Mouse (Mus musculus) gastrocnemius, postnatal 4 days (tissue): ENCODE results near the gene Gm266. TPM values are rescaled to one million over a fixed set of nuclear protein-coding genes. Genes with fewer than 3 reads are reported as not detected.

ENCODE experiments used
- DNase-seq, 2 experiments: peaks; one replicate each; pipeline ENCODE4 v3.0.0; 2021 to 2022; ENCODE audit warnings: low spot score in 2 of 2, mixed read lengths in 2 of 2
- total RNA-seq, 2 experiments: library from RNA; stranded (reverse); gene quantifications; 2 replicates each; pipeline ENCODE4 v1.2.3; 2021

The Gm266 gene
- total RNA-seq, 2 experiments from 2014 or later = 6.9 to 7.5 TPM

DNA sequence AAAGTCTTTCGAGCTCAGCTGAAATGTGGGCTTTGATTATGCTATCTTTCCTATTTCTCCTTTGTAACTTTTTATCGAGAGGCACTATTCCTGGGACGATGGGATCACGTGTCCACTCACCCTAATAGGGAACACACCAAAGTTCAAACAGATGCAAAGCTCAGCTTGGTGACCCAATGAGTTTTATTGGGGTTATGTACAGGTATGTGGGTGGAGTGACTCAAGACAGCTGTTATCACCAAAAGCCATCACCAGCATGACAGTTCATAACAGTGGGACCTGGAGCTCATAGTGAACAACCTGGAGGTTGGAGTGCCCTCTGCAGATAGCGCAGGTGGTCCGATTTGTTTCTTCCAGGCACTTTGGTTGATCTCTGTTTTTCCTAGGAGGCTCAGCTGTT, 46.8 kb downstream of the Gm266 start:
- DNase-seq = no peak

DNA sequence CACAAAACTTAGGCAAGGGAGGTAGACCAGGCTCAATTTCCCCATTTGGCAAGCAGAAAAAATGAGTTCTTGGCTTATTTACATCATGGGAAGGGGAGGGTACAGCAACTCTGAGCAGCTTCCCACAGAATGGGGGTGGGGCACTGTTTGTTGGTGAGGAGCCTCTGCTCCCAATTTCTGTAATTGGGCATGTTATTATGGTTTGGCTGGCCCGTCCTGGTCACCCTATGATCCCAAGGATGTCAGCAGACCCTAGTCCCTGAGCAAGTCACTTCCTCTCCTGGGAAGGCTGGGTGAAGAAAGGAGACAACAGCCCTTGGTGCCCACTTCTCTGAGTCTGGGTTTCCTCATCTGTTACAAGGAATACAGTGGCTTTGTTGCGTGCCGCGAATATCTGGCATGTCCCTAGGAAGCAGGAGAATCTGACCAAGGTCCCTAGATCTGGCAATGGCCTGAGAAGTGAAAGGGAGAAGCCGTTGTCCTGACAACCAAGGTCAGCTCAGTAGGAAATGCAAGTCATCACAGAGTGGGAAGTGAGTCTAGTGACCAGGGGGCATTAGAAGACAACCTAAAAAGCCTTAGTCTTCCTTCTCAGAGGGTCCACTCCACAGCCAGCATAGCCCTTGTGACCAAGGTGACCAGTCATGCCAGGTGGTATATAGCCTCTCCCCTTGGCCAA, 48.3 kb downstream of the Gm266 start:
- no peak for DNase-seq

DNA sequence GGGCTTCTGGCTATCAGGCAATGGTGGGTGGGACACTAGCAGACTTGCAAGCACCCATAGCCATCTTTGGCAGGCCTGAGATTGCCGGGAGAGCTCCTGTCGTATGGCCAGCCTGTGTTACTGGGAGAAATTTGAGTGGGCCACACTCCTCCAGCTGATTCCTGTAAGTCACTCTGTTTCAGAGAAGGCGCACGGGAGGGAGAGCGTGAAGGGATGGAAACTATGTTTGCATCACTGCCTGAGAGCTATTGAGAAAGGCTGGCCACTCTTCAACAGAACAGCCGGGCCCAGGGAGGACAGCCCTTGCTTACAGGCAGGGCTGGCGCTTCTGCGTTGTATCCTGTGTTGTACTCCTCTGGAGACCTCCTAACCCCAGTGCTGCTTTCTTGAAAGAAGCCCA, 49.0 kb downstream of the Gm266 start:
- DNase-seq = no peak

DNA sequence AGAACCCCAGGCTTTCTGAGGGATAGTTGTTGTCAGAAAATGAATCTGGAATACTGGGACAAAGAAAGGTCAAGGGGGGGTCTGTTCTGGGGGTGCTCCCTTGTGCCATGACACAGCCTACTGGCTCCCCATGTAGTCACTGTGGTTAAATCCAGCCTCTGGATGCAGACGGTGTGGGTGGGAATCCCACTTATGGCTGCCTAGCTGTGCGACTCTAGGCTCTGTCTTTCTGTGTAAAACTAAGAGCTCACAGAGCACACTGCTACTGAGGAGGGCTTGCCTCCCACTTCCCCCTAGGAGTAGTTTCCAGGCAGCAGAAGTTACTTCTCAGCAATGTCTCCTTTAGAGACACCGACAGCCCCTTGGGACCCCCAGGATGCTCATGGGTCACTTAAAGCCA, 49.5 kb downstream of the Gm266 start:
- no peak for DNase-seq

DNA sequence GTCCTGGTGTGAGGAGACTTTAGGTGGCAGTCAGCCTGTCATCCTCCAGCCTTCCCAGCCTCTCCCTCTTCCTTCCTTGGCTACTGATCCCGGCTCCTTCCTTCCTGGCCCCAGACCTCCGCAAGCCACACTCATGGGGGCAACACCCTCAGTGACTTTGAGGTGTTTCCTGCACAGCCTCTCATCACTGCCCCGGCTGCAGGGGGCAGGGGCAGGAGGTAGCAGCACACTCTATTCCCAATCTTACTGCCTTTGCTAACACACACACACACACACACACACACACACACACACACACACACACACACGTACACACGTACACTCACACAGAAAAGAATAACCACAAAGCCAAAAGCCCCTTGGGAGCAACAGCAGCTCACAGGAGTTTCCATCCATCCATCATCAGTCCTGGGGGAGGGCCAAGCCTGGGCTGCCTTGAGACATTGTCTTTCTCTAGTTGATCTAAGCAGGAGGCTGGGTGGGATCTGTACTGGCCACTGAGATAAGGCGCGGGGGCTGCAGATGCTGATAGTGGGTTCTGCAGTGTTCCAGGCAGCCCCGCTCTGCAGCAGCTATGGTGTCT, 50.8 kb downstream of the Gm266 start:
- DNase-seq = no peak

Other genes starting within 250 kb of the Gm266 start
- under 1 TPM in 1 of 2 experiments, not detected in 1; 0.44 TPM for gene Amn, start 214.7 kb downstream of the Gm266 start, total RNA-seq
- gene Cdc42bpb, start 108.1 kb downstream of the Gm266 start, total RNA-seq = 10 to 100 TPM; 69.1 to 74.5 TPM
- gene Lbhd2, start 79.0 kb downstream of the Gm266 start, total RNA-seq = under 1 TPM in 1 of 2 experiments, not detected in 1; 0.59 TPM
- gene Exoc3l4, start 68.8 kb downstream of the Gm266 start, total RNA-seq = 1 to 10 TPM; 5.0 to 6.1 TPM
- 10 to 100 TPM in 1 of 2 experiments, 1 to 10 TPM in 1; 7.0 to 10.2 TPM for gene Tnfaip2, start 43.4 kb downstream of the Gm266 start, total RNA-seq
- 100 to 1,000 TPM; 157 to 160 TPM for gene Eif5, start 52.2 kb upstream of the Gm266 start, total RNA-seq
- 10 to 100 TPM; 62.1 to 72.5 TPM for gene Mark3, start 88.7 kb upstream of the Gm266 start, total RNA-seq
- 10 to 100 TPM; 48.6 to 61.8 TPM for gene Ckb, start 186.5 kb upstream of the Gm266 start, total RNA-seq
- gene Trmt61a, start 192.3 kb upstream of the Gm266 start, total RNA-seq = 1 to 10 TPM; 7.3 to 7.9 TPM
- 10 to 100 TPM; 27.5 to 32.1 TPM for gene Bag5, start 227.4 kb upstream of the Gm266 start, total RNA-seq
- 10 to 100 TPM; 36.1 to 40.1 TPM for gene Apopt1, start 227.4 kb upstream of the Gm266 start, total RNA-seq